Mouse (Mus musculus): ENCODE measurements at regions not wholly inside any gene's neighbourhood (a gene's known extent, or its start where the extent isn't known, plus 50 kb on each side); places are given as distances from the start of the nearest gene placed in this dataset.
A peak's percentile ranks its signal among the peaks of the same experiment; 100 is the strongest.

- TF ChIP-seq USF1 (IDR thresholded peaks at IDR 0.05; ENCODE audit: low read depth) (no peak), E2F4 (IDR thresholded peaks at IDR 0.05; ENCODE audit: insufficient read depth) (no peak), REST (IDR thresholded peaks at IDR 0.05; ENCODE audit: insufficient read depth, insufficient read length) (no peak), SRF (IDR thresholded peaks at IDR 0.05; ENCODE audit: control insufficient read depth, insufficient read length, low read depth) (no peak), POLR2AphosphoS2 (IDR thresholded peaks at IDR 0.05; ENCODE audit: insufficient read length, low read depth) (no peak)
- Histone ChIP-seq H3K4me2 (ENCODE audit: low read depth) (no peak overlapping the region), H3ac (ENCODE audit: control insufficient read depth, insufficient read length) (no peak overlapping the region), H3K79me2 (ENCODE audit: control insufficient read depth, insufficient read depth) (no peaks in the 10 kb centered on the region), H3K27me3 (ENCODE audit: control insufficient read depth, insufficient read depth, insufficient read length) (no peaks in the 10 kb centered on the region), H3K36me3 (ENCODE audit: control insufficient read depth, insufficient read depth) (no peaks in the 10 kb centered on the region), H3K4me3 (no peak overlapping the region)
Measured at GRCm38 (mm10) chr2:50365221-50365620, 68.6 kb upstream of the Mmadhc start.

GRCm38 (mm10) chr2:50356089-50356488 is 59.5 kb upstream of the Mmadhc start:
- H3K79me2 ChIP-seq (ENCODE audit: control insufficient read depth, insufficient read depth) = no peaks in the 10 kb centered on the region
- no peak overlapping the region for H3K4me3 ChIP-seq
- peak overlapping the region; percentile 0 for H3K4me2 ChIP-seq (ENCODE audit: low read depth)
- TF ChIP-seq REST (IDR thresholded peaks at IDR 0.05; ENCODE audit: insufficient read depth, insufficient read length) (no peak), E2F4 (IDR thresholded peaks at IDR 0.05; ENCODE audit: insufficient read depth) (no peak), POLR2A (IDR thresholded peaks at IDR 0.05; ENCODE audit: insufficient read length, low read depth) (no peak), USF1 (IDR thresholded peaks at IDR 0.05; ENCODE audit: low read depth) (no peak), TCF3 (IDR thresholded peaks at IDR 0.05; ENCODE audit: insufficient read length, low read depth) (no peak), MYOD1 (IDR thresholded peaks at IDR 0.05; ENCODE audit: control insufficient read depth in 1 of 3, insufficient read length in 2 of 3, low read depth in 2 of 3) (no peak), MYOG (IDR thresholded peaks at IDR 0.05; ENCODE audit: control insufficient read depth in 1 of 3, insufficient read depth in 1 of 3, insufficient read length in 2 of 3, low read depth in 2 of 3) (no peak), SRF (IDR thresholded peaks at IDR 0.05; ENCODE audit: control insufficient read depth, insufficient read length, low read depth) (no peak), MAX (IDR thresholded peaks at IDR 0.05; ENCODE audit: low read depth) (no peak), POLR2AphosphoS2 (IDR thresholded peaks at IDR 0.05; ENCODE audit: insufficient read length, low read depth) (no peak), CEBPB (IDR thresholded peaks at IDR 0.05; ENCODE audit: insufficient read depth, poor library complexity, severe bottlenecking) (no peak), TCF12 (IDR thresholded peaks at IDR 0.05; ENCODE audit: insufficient read depth, poor library complexity, severe bottlenecking) (no peak)
- no peaks in the 10 kb centered on the region for H3K36me3 ChIP-seq (ENCODE audit: control insufficient read depth, insufficient read depth)
- H3ac ChIP-seq (ENCODE audit: control insufficient read depth, insufficient read length) = no peak overlapping the region
- H3K27me3 ChIP-seq (ENCODE audit: control insufficient read depth, insufficient read depth, insufficient read length) = no peaks in the 10 kb centered on the region

- no peaks in the 10 kb centered on the region for H3K36me3 ChIP-seq (ENCODE audit: control insufficient read depth, insufficient read depth)
- TF ChIP-seq E2F4 (IDR thresholded peaks at IDR 0.05; ENCODE audit: insufficient read depth) = no peak
- TF ChIP-seq MAX (IDR thresholded peaks at IDR 0.05; ENCODE audit: low read depth) = no peak
- no peak for TF ChIP-seq TCF3 (IDR thresholded peaks at IDR 0.05; ENCODE audit: insufficient read length, low read depth)
- peak; percentile 31 for TF ChIP-seq TCF12 (IDR thresholded peaks at IDR 0.05; ENCODE audit: insufficient read depth, poor library complexity, severe bottlenecking)
- TF ChIP-seq MYOD1 (IDR thresholded peaks at IDR 0.05; ENCODE audit: control insufficient read depth in 1 of 3, insufficient read length in 2 of 3, low read depth in 2 of 3) = peak in 2 of 3 experiments; percentile 60 to 61
- no peak for TF ChIP-seq POLR2A (IDR thresholded peaks at IDR 0.05; ENCODE audit: insufficient read length, low read depth)
- TF ChIP-seq USF1 (IDR thresholded peaks at IDR 0.05; ENCODE audit: low read depth) = no peak
- no peak for TF ChIP-seq MYOG (IDR thresholded peaks at IDR 0.05; ENCODE audit: control insufficient read depth in 1 of 3, insufficient read depth in 1 of 3, insufficient read length in 2 of 3, low read depth in 2 of 3)
- TF ChIP-seq REST (IDR thresholded peaks at IDR 0.05; ENCODE audit: insufficient read depth, insufficient read length) = no peak
- TF ChIP-seq SRF (IDR thresholded peaks at IDR 0.05; ENCODE audit: control insufficient read depth, insufficient read length, low read depth) = no peak
- peak; percentile 74; the same call in 1 of the 2 replicates for TF ChIP-seq CEBPB (IDR thresholded peaks at IDR 0.05; ENCODE audit: insufficient read depth, poor library complexity, severe bottlenecking)
- no peak for TF ChIP-seq POLR2AphosphoS2 (IDR thresholded peaks at IDR 0.05; ENCODE audit: insufficient read length, low read depth)
- H3K4me2 ChIP-seq (ENCODE audit: low read depth) = peak overlapping the region; percentile 24
Measured at GRCm38 (mm10) chr2:50347486-50348265, 51.1 kb upstream of the Mmadhc start.

More at GRCm38 (mm10) chr2:50347486-50348265, 51.1 kb upstream of the Mmadhc start:
- H3K27me3 ChIP-seq (ENCODE audit: control insufficient read depth, insufficient read depth, insufficient read length) = no peaks in the 10 kb centered on the region
- no peak overlapping the region for H3K4me3 ChIP-seq
- H3ac ChIP-seq (ENCODE audit: control insufficient read depth, insufficient read length) = no peak overlapping the region
- no peaks in the 10 kb centered on the region for H3K79me2 ChIP-seq (ENCODE audit: control insufficient read depth, insufficient read depth)

Data from myocyte (in vitro differentiated cells).